Comparison of ENCODE assay signal across 8 mouse cellular contexts in genomic region chr11:118470234-118470966, GRCm38 (mm10). TPM values are rescaled to one million over a fixed set of nuclear protein-coding genes. Genes with fewer than 3 reads are reported as not detected.
DNase-seq lines count a peak whose midpoint lies in the region; ATAC-seq lines count a peak whose summit lies in the region.

No protein-coding gene starts in this region.

- H3K36me3 ChIP-seq in forebrain, embryonic 16.5 days (ENCODE audit: control insufficient read depth, insufficient read depth): no peaks in the 10 kb centered on the region
- no peaks in the 10 kb centered on the region for H3K36me3 ChIP-seq in liver, embryonic 16.5 days (ENCODE audit: control insufficient read depth, insufficient read depth)
- H3K36me3 ChIP-seq in neural tube, embryonic 15.5 days: no peaks in the 10 kb centered on the region

- WGBS in forebrain, embryonic 16.5 days: 33% methylated on average over 12 of the region's 12 CpGs
- whole genome bisulfite sequencing in liver, embryonic 16.5 days (ENCODE audit: insufficient replicate concordance): 12% methylated on average over 12 of the region's 12 CpGs
- 11% methylated on average over 12 of the region's 12 CpGs for WGBS in neural tube, embryonic 15.5 days

- no peak for ATAC-seq in forebrain, embryonic 16.5 days
- ATAC-seq in liver, embryonic 16.5 days (ENCODE audit: low read depth): peak; percentile 74
- ATAC-seq in neural tube, embryonic 15.5 days (ENCODE audit: low FRiP score): no peak
- no peak for ATAC-seq in activated CD4-positive, CD25-positive, alpha-beta regulatory T cell, adult 4 months

- H3K4me1 ChIP-seq in forebrain, embryonic 16.5 days (replicated peaks; ENCODE audit: control insufficient read depth, insufficient read depth, low read length): peaks cover 6% of the 10 kb centered on the region
- H3K4me1 ChIP-seq in liver, embryonic 16.5 days (ENCODE audit: control insufficient read depth, low read depth, low read length): peaks cover 36% of the 10 kb centered on the region
- peaks cover 8% of the 10 kb centered on the region for H3K4me1 ChIP-seq in neural tube, embryonic 15.5 days

- H3K4me2 ChIP-seq in forebrain, embryonic 16.5 days (ENCODE audit: low read length): no peak overlapping the region
- H3K4me2 ChIP-seq in liver, embryonic 16.5 days (ENCODE audit: low read depth, low read length): peak overlapping the region; percentile 6; the same call in 1 of the 2 replicates
- no peak overlapping the region for H3K4me2 ChIP-seq in neural tube, embryonic 15.5 days

- no peak overlapping the region for H3K4me3 ChIP-seq in forebrain, embryonic 16.5 days (replicated peaks; ENCODE audit: low read length)
- H3K4me3 ChIP-seq in liver, embryonic 16.5 days (ENCODE audit: low read depth, low read length): no peak overlapping the region
- no peak overlapping the region for H3K4me3 ChIP-seq in neural tube, embryonic 15.5 days (replicated peaks)

- peak overlapping the region; percentile 53; the same call in 1 of the 2 replicates for H3K27ac ChIP-seq in forebrain, embryonic 16.5 days (ENCODE audit: low read length)
- H3K27ac ChIP-seq in liver, embryonic 16.5 days (ENCODE audit: low read length): peak overlapping the region; percentile 70
- H3K27ac ChIP-seq in neural tube, embryonic 15.5 days (replicated peaks): peak overlapping the region; percentile 33; the same call in 1 of the 2 replicates

- H3K27me3 ChIP-seq in forebrain, embryonic 16.5 days (replicated peaks; ENCODE audit: control insufficient read depth, insufficient read depth, low read length): no peaks in the 10 kb centered on the region
- no peaks in the 10 kb centered on the region for H3K27me3 ChIP-seq in liver, embryonic 16.5 days (ENCODE audit: control insufficient read depth, insufficient read depth, low read depth, low read length)
- H3K27me3 ChIP-seq in neural tube, embryonic 15.5 days (replicated peaks): no peaks in the 10 kb centered on the region

- DNase-seq in kidney, postnatal 4 days: peak; percentile 66 to 75
- no peak for DNase-seq in kidney, postnatal 14 days
- DNase-seq in spleen, adult 12 weeks (ENCODE audit: low spot score): no peak
- DNase-seq in layer of hippocampus, postnatal 10 days (ENCODE audit: low spot score in 2 of 2): no peak

- H3K9ac ChIP-seq in forebrain, embryonic 16.5 days (replicated peaks; ENCODE audit: low read depth, low read length): no peak overlapping the region
- H3K9ac ChIP-seq in liver, embryonic 16.5 days (ENCODE audit: low read depth, low read length): no peak overlapping the region
- no peak overlapping the region for H3K9ac ChIP-seq in neural tube, embryonic 15.5 days (replicated peaks)

- H3K9me3 ChIP-seq in forebrain, embryonic 16.5 days (ENCODE audit: control insufficient read depth, low read length): no peaks in the 10 kb centered on the region
- no peaks in the 10 kb centered on the region for H3K9me3 ChIP-seq in liver, embryonic 16.5 days (replicated peaks; ENCODE audit: control insufficient read depth, low read length)
- no peaks in the 10 kb centered on the region for H3K9me3 ChIP-seq in neural tube, embryonic 15.5 days (replicated peaks)

RNA-seq across cellular contexts. Expression of gene Engase, which starts 6.2 kb away (rescaled TPM):
- polyA plus RNA-seq in forebrain, embryonic 16.5 days (2015; fragmentation: Nextera tagmentation; extraction: Ambion mirVana): 6.7 and 7.1 TPM in 2 replicates
- polyA plus RNA-seq in liver, embryonic 16.5 days (2015; fragmentation: Nextera tagmentation; extraction: Ambion mirVana): 5.7 and 7.6 TPM in 2 replicates
- polyA plus RNA-seq in neural tube, embryonic 15.5 days (2015; fragmentation: Nextera tagmentation; extraction: Ambion mirVana): 7.1 and 8.7 TPM in 2 replicates
- 1 to 10 TPM in 1 of 2 experiments, under 1 TPM in 1; 0.90 to 2.5 TPM for polyA plus RNA-seq in activated CD4-positive, CD25-positive, alpha-beta regulatory T cell, adult 4 months (2017; shearing (Covaris generic))
- 10 to 100 TPM; 14.0 to 14.4 TPM for total RNA-seq in layer of hippocampus, postnatal 10 days (2021)

RNA-seq across cellular contexts. Expression of gene C1qtnf1, which starts 42.4 kb away (rescaled TPM):
- 3.2 and 3.3 TPM in 2 replicates for polyA plus RNA-seq in forebrain, embryonic 16.5 days (2015; fragmentation: Nextera tagmentation; extraction: Ambion mirVana)
- polyA plus RNA-seq in liver, embryonic 16.5 days (2015; fragmentation: Nextera tagmentation; extraction: Ambion mirVana): 2.0 and 2.5 TPM in 2 replicates
- 4.8 and 6.7 TPM in 2 replicates for polyA plus RNA-seq in neural tube, embryonic 15.5 days (2015; fragmentation: Nextera tagmentation; extraction: Ambion mirVana)
- polyA plus RNA-seq in activated CD4-positive, CD25-positive, alpha-beta regulatory T cell, adult 4 months (2017; shearing (Covaris generic)): not detected
- total RNA-seq in layer of hippocampus, postnatal 10 days (2021): 1 to 10 TPM; 4.2 to 4.9 TPM

RNA-seq across cellular contexts. Expression of gene Cant1, which starts 51.5 kb away (rescaled TPM):
- 26.0 and 27.3 TPM in 2 replicates for polyA plus RNA-seq in forebrain, embryonic 16.5 days (2015; fragmentation: Nextera tagmentation; extraction: Ambion mirVana)
- polyA plus RNA-seq in liver, embryonic 16.5 days (2015; fragmentation: Nextera tagmentation; extraction: Ambion mirVana): 6.8 and 8.2 TPM in 2 replicates
- polyA plus RNA-seq in neural tube, embryonic 15.5 days (2015; fragmentation: Nextera tagmentation; extraction: Ambion mirVana): 28.9 and 29.4 TPM in 2 replicates
- polyA plus RNA-seq in activated CD4-positive, CD25-positive, alpha-beta regulatory T cell, adult 4 months (2017; shearing (Covaris generic)): 10 to 100 TPM; 21.3 to 23.3 TPM
- 10 to 100 TPM; 37.9 to 39.6 TPM for total RNA-seq in layer of hippocampus, postnatal 10 days (2021)

Comparison
In these comparisons a context has a peak if more than half of its experiments do, and no peak if none do; other contexts are left out.
1. DNase-seq: peak in kidney, postnatal 4 days (2 of 2); none in kidney, postnatal 14 days (single experiment), spleen, adult 12 weeks (single experiment) and layer of hippocampus, postnatal 10 days (0 of 2).
2. Peak in every context shown above with its lines, with median percentiles within 50 percentile points of each other: H3K27ac ChIP-seq.